Mouse (Mus musculus): Measurements from ENCODE around the gene Gas2l3. TPM values are rescaled to one million over a fixed set of nuclear protein-coding genes. Genes with fewer than 3 reads are reported as not detected.
A peak's percentile ranks its signal among the peaks of the same experiment; 100 is the strongest.

The Gas2l3 gene
- polyA plus RNA-seq, 1 experiment from 2014 or later = 22.0 TPM

DNA sequence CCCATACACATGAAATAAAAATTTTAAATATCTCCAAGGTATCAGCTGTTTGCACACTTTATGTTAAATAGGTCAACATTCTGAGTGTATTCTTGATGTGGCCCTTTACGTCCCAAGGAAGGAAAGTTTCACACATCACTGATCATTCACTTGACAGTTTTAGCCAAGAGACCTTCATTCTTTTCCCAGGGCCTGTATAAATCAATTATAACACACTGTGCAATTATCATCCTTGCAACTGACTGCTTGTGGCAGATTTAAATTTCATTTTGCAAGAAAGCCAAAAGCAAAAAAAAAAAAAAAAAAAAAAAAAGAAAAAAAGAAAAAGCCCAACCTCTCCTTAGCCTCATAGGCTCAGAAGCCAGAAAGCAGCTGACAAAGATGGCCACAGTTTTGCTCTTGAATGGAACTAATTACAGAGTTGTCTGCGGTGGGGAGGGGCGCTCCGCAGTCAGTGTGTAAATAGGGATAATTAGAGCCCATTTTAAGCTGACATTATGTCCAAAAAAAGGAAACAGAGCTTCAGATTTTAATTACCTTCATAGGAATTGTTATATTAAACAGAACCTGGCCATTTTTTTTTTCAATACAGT lies 52.1 kb downstream of the Gas2l3 start:
- Histone ChIP-seq H3K27me3 (no peaks in the 10 kb centered on the region), H3K27ac (no peak overlapping the region), H3K36me3 (no peaks in the 10 kb centered on the region), H3K4me1 (no peaks in the 10 kb centered on the region), H3K9ac (no peak overlapping the region), H3K4me2 (no peak overlapping the region), H3K4me3 (no peak overlapping the region), H3K9me3 (no peaks in the 10 kb centered on the region)
- 79% methylated on average over 4 of the region's 4 CpGs for WGBS
- no peak for ATAC-seq (ENCODE audit: borderline replicate concordance, extremely low read depth, low FRiP score, low TSS enrichment)

- no peak for ATAC-seq (ENCODE audit: borderline replicate concordance, extremely low read depth, low FRiP score, low TSS enrichment)
- no peaks in the 10 kb centered on the region for H3K9me3 ChIP-seq
- H3K27me3 ChIP-seq = no peaks in the 10 kb centered on the region
- H3K27ac ChIP-seq = no peak overlapping the region
- no peak overlapping the region for H3K4me2 ChIP-seq
- WGBS = 88% methylated on average over 3 of the region's 3 CpGs
- H3K36me3 ChIP-seq = no peaks in the 10 kb centered on the region
- no peak overlapping the region for H3K9ac ChIP-seq
- H3K4me1 ChIP-seq = no peaks in the 10 kb centered on the region
- H3K4me3 ChIP-seq = no peak overlapping the region
These were observed 57.3 kb downstream of the Gas2l3 start for GRCm38 (mm10) chr10:89386461-89386860.

DNA sequence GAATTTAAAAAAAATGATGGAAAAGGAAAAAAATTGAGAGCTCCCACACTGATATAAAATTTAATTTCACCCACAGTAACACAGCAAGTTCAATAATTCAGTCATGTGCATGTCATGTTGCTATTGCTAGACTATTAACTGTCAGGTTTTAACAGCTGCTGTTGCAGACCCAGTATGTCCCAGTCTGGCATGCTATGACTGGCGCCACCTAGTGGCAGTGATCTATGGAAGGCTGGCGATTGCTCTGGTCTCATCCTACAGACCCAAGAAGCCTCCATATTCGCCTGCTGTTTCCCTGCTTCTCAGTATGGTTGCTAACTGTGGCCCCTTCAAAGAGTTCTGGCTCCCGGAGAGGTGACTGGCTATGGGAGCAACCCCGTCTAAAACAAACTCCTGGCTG lies 60.3 kb downstream of the Gas2l3 start:
- H3K27ac ChIP-seq = no peak overlapping the region
- H3K4me1 ChIP-seq = no peaks in the 10 kb centered on the region
- no peak overlapping the region for H3K4me3 ChIP-seq
- H3K27me3 ChIP-seq = no peaks in the 10 kb centered on the region
- ATAC-seq (ENCODE audit: borderline replicate concordance, extremely low read depth, low FRiP score, low TSS enrichment) = peak; percentile 57; the same call in 1 of the 2 replicates
- H3K9ac ChIP-seq = no peak overlapping the region
- H3K4me2 ChIP-seq = no peak overlapping the region
- no peaks in the 10 kb centered on the region for H3K9me3 ChIP-seq
- WGBS = 3% methylated on average over 5 of the region's 5 CpGs
- H3K36me3 ChIP-seq = no peaks in the 10 kb centered on the region

DNA sequence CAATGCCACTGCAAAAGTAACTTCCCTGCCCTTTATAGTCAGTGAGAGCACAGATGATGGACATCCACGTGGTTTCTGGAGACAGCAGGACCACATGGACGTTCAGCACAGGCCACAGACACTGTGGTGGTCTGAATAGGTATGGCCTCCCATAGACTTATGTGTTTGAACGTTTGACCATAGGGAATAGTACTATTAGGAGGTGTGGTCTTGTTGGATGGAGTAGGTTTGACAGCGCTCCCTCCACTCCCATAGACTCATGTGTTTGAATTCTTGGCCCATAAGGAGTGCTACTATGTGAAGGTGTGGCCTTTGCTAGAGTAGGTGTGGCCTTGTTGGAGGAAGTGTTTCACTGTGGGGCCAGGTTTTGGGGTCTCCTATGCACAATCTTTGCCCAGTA lies 66.0 kb downstream of the Gas2l3 start:
- H3K9ac ChIP-seq = no peak overlapping the region
- no peaks in the 10 kb centered on the region for H3K9me3 ChIP-seq
- no peak overlapping the region for H3K4me2 ChIP-seq
- H3K27me3 ChIP-seq = no peaks in the 10 kb centered on the region
- H3K4me3 ChIP-seq = no peak overlapping the region
- no peak overlapping the region for H3K27ac ChIP-seq
- H3K36me3 ChIP-seq = no peaks in the 10 kb centered on the region
- 74% methylated on average over 4 of the region's 4 CpGs for WGBS
- ATAC-seq (ENCODE audit: borderline replicate concordance, extremely low read depth, low FRiP score, low TSS enrichment) = no peak
- H3K4me1 ChIP-seq = no peaks in the 10 kb centered on the region

- Histone ChIP-seq H3K27me3 (no peaks in the 10 kb centered on the region), H3K36me3 (no peaks in the 10 kb centered on the region), H3K4me3 (no peak overlapping the region), H3K4me2 (no peak overlapping the region), H3K27ac (no peak overlapping the region), H3K9ac (no peak overlapping the region), H3K4me1 (no peaks in the 10 kb centered on the region), H3K9me3 (no peaks in the 10 kb centered on the region)
- WGBS = 7% methylated on average over 1 of the region's 1 CpGs
- no peak for ATAC-seq (ENCODE audit: borderline replicate concordance, extremely low read depth, low FRiP score, low TSS enrichment)
These were observed 73.7 kb downstream of the Gas2l3 start for GRCm38 (mm10) chr10:89370051-89370450.

- ATAC-seq (ENCODE audit: borderline replicate concordance, extremely low read depth, low FRiP score, low TSS enrichment) = no peak
These were observed 84.8 kb downstream of the Gas2l3 start for GRCm38 (mm10) chr10:89358933-89359332.

More at GRCm38 (mm10) chr10:89358933-89359332, 84.8 kb downstream of the Gas2l3 start:
- 70% methylated on average over 3 of the region's 3 CpGs for WGBS
- Histone ChIP-seq H3K36me3 (no peaks in the 10 kb centered on the region), H3K9ac (no peak overlapping the region), H3K4me1 (no peaks in the 10 kb centered on the region), H3K27me3 (no peaks in the 10 kb centered on the region), H3K4me3 (no peak overlapping the region), H3K9me3 (no peaks in the 10 kb centered on the region), H3K27ac (no peak overlapping the region), H3K4me2 (no peak overlapping the region)

Other genes with a start within 250 kb of the Gas2l3 start
- gene Ano4, start 99.2 kb downstream of the Gas2l3 start, polyA plus RNA-seq (2015; fragmentation: Nextera tagmentation; extraction: Ambion mirVana) = 0.82 and 1.1 TPM in 2 replicates
- gene Nr1h4, start 89.6 kb upstream of the Gas2l3 start, polyA plus RNA-seq (2015; fragmentation: Nextera tagmentation; extraction: Ambion mirVana) = 0.16 and 0.30 TPM in 2 replicates
- 0.09 TPM in 1 of 2 replicates, not detected in the other for gene Slc17a8, start 177.3 kb upstream of the Gas2l3 start, polyA plus RNA-seq (2015; fragmentation: Nextera tagmentation; extraction: Ambion mirVana)
- 7.8 and 8.2 TPM in 2 replicates for gene Scyl2, start 242.3 kb upstream of the Gas2l3 start, polyA plus RNA-seq (2015; fragmentation: Nextera tagmentation; extraction: Ambion mirVana)